Mouse (Mus musculus) common myeloid progenitor, adult 5-6 weeks (primary cell): ENCODE measurements around the gene A630076J17Rik. TPM values are rescaled to one million over a fixed set of nuclear protein-coding genes. Genes with fewer than 3 reads are reported as not detected.

ENCODE experiments used
- ATAC-seq: replicated peaks from 2 replicates; pipeline ENCODE4 v1.8.0; 2016; ENCODE audit warnings: low read depth, mild to moderate bottlenecking, moderate TSS enrichment, inconsistent platforms; ENCODE audit not compliant: poor library complexity, severe bottlenecking
- total RNA-seq: library from RNA; stranded (forward); fragments of 200-1000, 187-1606 nt; gene quantifications from 2 replicates; pipeline ENCODE4 v1.2.3, GENCODE M21; 2017

Gene A630076J17Rik
- total RNA-seq, 1 experiment from 2014 or later = not detected

GRCm38 (mm10) chr3:107273820-107274219 lies 43.4 kb downstream of the A630076J17Rik start:
- peak; percentile 92 for ATAC-seq

- no peak for ATAC-seq
Observed at GRCm38 (mm10) chr3:107275351-107275750, 44.9 kb downstream of the A630076J17Rik start.

GRCm38 (mm10) chr3:107275996-107276395 lies 45.6 kb downstream of the A630076J17Rik start:
- no peak for ATAC-seq

DNA sequence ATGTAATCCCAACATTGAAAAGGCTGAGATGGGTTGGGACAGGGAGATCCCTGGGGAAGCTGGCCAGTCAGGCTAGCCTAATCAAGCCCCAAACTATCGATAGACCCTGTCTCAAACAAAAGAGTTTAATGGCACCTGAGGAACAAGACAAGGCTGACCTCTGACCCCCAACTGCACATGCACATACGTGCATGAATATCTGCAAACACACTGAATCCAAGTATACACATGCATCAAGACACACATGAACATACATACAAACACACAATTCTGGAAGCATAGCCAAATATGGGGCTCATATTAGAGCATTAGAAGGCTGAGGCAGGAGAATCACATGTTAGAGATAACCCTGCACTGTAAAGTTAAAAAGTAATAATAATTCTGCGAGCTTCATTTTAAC lies 46.2 kb downstream of the A630076J17Rik start:
- ATAC-seq = no peak

- ATAC-seq = peak; percentile 91
Observed at GRCm38 (mm10) chr3:107278479-107279269, 48.3 kb downstream of the A630076J17Rik start, which contains the start of gene Lamtor5. Lamtor5 (plus strand) TSS chr3:107278858.

Other genes with a start within 250 kb of the A630076J17Rik start
- 15.5 and 20.9 TPM in 2 replicates for gene Kcna3, start 194.4 kb upstream of the A630076J17Rik start, total RNA-seq
- not detected in 2 replicates for gene Kcna2, start 129.5 kb upstream of the A630076J17Rik start, total RNA-seq
- not detected in 2 replicates for gene Kcna10, start 47.6 kb upstream of the A630076J17Rik start, total RNA-seq
- gene Cym, start 8.9 kb upstream of the A630076J17Rik start, total RNA-seq = not detected in 2 replicates
- not detected in 2 replicates for gene Prok1, start 9.1 kb downstream of the A630076J17Rik start, total RNA-seq
- 34.1 and 35.0 TPM in 2 replicates for gene Lamtor5, start 48.2 kb downstream of the A630076J17Rik start, total RNA-seq
- 0.92 and 1.1 TPM in 2 replicates for gene Slc16a4, start 60.6 kb downstream of the A630076J17Rik start, total RNA-seq
- gene Rbm15, start 103.1 kb downstream of the A630076J17Rik start, total RNA-seq = 40.1 and 46.0 TPM in 2 replicates
- gene Kcnc4, start 228.9 kb downstream of the A630076J17Rik start, total RNA-seq = not detected in 2 replicates